Mouse (Mus musculus): ENCODE measurements around the gene Mrpl55. TPM values are rescaled to one million over a fixed set of nuclear protein-coding genes. Genes with fewer than 3 reads are reported as not detected.
A peak's percentile ranks its signal among the peaks of the same experiment; 100 is the strongest.

Gene Mrpl55
- 75.7 and 78.9 TPM in 2 replicates for polyA plus RNA-seq (2015; fragmentation: Nextera tagmentation; extraction: Ambion mirVana)

DNA sequence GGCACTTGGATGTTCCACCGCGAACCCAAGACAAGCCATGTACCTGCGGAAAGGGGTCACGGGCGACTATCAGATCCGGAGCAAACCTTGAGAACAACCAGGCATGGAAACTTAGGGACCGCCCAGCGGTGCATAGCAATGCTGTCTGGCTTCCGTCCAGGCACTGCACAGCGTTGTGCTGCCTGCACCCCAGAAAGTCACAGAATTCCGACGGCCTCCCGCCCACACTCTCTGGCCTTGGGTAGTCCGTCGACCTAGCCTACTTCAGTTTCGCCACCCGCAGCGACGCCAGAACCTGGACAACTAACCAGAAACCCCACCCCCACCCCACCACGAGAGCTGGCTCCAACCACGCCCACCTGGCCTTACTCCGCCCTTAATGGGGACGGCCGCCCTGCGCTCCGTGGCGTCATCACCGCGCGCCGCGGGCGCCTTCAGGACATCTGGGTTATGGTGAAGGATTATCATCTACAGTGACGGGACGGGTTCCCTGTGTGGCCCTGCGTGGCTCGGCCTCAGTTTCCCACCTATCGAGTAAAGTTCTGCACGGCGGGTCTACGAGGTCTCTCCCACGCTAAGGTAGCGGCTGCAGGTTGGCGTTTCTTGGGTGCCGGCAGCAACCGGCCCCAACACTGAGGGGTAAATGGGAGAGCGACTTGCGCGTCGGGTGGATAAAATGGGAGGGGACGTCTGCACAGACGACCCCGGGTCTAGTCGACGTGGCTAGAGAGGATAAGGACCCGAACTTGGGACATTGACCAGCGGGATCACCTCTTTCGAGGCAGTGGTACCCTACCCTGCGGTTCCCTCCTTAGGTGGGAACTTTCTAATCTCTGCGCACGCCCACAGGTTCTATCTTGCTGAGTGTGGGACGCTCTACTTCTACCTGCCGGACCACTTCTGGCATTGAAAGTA, at the start of gene Mrpl55:
TSS of gene Mrpl55 (plus strand) at position 406 of the 915 bp plus-strand sequence.
- under 1% methylated on average over 63 of the region's 63 CpGs for WGBS
- H3K4me1 ChIP-seq = peaks cover 18% of the 10 kb centered on the region
- ATAC-seq (ENCODE audit: insufficient number of reproducible peaks, low FRiP score, low TSS enrichment, low read depth) = peak; percentile 85
- H3K4me3 ChIP-seq = peak within 1 kb of the TSS; percentile 88
- H3K27me3 ChIP-seq = no peaks in the 10 kb centered on the region
- peak within 1 kb of the TSS; percentile 87 for H3K27ac ChIP-seq
- peaks cover 52% of the 10 kb centered on the region for H3K36me3 ChIP-seq
- H3K4me2 ChIP-seq = peak within 1 kb of the TSS; percentile 81
- no peaks in the 10 kb centered on the region for H3K9me3 ChIP-seq
- peak within 1 kb of the TSS; percentile 78 for H3K9ac ChIP-seq

DNA sequence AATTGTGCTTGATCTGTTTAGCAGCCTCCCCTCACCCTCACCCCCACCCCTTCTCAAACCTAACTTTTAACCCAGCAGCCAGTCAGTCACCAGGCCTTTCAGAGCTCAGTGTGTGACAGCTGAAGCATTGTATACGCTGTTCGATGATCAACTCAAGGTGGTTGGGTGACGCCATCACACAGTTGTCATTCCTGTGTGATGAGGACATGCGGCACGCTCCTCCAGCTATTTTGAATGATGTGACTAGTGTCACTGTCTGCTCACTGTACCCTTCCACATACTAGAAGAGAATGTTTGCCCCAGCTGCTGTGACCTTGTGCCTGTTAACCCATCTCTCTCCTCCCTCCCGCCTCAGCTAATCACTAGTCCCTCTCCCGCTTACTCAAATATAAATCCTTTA, 48.1 kb upstream of the Mrpl55 start:
- H3K9ac ChIP-seq = no peak overlapping the region
- no peaks in the 10 kb centered on the region for H3K27me3 ChIP-seq
- ATAC-seq (ENCODE audit: insufficient number of reproducible peaks, low FRiP score, low TSS enrichment, low read depth) = no peak
- 82% methylated on average over 7 of the region's 7 CpGs for WGBS
- no peaks in the 10 kb centered on the region for H3K9me3 ChIP-seq
- H3K4me2 ChIP-seq = no peak overlapping the region
- no peaks in the 10 kb centered on the region for H3K4me1 ChIP-seq
- H3K4me3 ChIP-seq = no peak overlapping the region
- peaks cover 30% of the 10 kb centered on the region for H3K36me3 ChIP-seq
- no peak overlapping the region for H3K27ac ChIP-seq

DNA sequence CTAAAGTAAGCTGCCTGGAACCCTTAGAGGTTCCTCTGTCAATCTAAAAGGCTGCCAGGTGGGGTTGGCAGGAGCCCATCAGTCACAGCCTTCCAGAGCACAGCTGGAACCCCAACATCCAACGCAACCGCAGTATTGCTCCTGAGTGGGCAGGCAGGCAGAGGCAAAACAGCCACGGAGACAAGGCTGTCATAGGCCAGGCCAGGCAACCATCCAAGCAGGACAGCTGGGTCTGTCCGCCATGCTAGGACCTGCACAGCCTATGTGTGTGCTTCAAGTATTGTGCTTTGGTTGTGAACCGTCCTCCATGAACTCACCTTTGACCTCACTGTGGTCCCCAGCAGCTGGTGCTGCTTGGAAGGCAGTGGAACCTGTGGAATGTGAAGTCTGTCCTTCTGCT, 46.4 kb upstream of the Mrpl55 start:
- Histone ChIP-seq H3K27me3 (no peaks in the 10 kb centered on the region), H3K9ac (no peak overlapping the region), H3K27ac (no peak overlapping the region), H3K36me3 (peaks cover 30% of the 10 kb centered on the region), H3K4me1 (no peaks in the 10 kb centered on the region), H3K9me3 (no peaks in the 10 kb centered on the region), H3K4me3 (no peak overlapping the region), H3K4me2 (no peak overlapping the region)
- WGBS = 86% methylated on average over 5 of the region's 5 CpGs
- ATAC-seq (ENCODE audit: insufficient number of reproducible peaks, low FRiP score, low TSS enrichment, low read depth) = no peak

DNA sequence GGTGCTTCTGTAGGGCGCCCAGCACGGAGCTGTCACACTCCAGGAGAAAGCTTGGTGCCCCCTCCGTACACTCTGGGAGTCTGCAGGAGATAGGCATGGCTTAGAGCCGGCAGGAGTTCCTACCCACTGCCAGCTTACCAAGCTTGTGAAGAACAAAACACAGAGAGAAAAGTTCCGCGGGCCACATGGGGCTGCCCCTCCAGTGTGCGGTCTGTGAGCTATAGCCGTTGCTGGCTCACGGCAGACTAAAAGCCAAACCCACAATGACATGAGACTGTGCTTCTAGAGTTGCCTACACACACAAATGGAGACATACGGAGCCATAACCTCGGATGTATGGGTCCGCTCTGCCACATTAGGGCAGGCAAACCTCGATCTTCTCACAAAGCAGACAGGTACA, 43.2 kb upstream of the Mrpl55 start:
- 89% methylated on average over 13 of the region's 13 CpGs for WGBS
- peaks cover 30% of the 10 kb centered on the region for H3K36me3 ChIP-seq
- peaks cover 9% of the 10 kb centered on the region for H3K4me1 ChIP-seq
- H3K27ac ChIP-seq = no peak overlapping the region
- no peak overlapping the region for H3K4me3 ChIP-seq
- no peak overlapping the region for H3K4me2 ChIP-seq
- no peak for ATAC-seq (ENCODE audit: insufficient number of reproducible peaks, low FRiP score, low TSS enrichment, low read depth)
- H3K9ac ChIP-seq = no peak overlapping the region
- no peaks in the 10 kb centered on the region for H3K9me3 ChIP-seq
- no peaks in the 10 kb centered on the region for H3K27me3 ChIP-seq

DNA sequence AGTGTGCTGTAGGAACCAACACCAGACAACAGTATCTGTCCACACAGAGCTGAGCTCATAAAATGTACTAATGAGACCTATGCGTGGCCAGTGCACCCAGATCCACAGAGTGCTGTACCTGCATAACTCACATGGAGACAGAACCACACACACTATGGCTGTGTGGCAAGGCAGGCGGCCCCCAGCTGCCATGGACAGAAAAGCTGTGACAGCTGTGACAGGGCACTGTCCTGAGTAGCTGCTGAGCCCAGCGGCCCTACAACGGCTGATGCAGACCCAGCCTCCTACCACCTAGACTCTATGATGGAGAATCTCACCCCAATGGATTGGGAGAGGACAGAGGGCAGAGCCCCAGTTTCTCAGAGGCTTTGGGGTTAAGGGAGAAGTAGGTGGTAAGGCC, 42.7 kb upstream of the Mrpl55 start:
- no peak overlapping the region for H3K27ac ChIP-seq
- H3K4me3 ChIP-seq = no peak overlapping the region
- no peaks in the 10 kb centered on the region for H3K27me3 ChIP-seq
- WGBS = 79% methylated on average over 4 of the region's 4 CpGs
- no peak overlapping the region for H3K4me2 ChIP-seq
- H3K9ac ChIP-seq = no peak overlapping the region
- no peaks in the 10 kb centered on the region for H3K9me3 ChIP-seq
- ATAC-seq (ENCODE audit: insufficient number of reproducible peaks, low FRiP score, low TSS enrichment, low read depth) = no peak
- H3K4me1 ChIP-seq = peaks cover 9% of the 10 kb centered on the region
- peaks cover 30% of the 10 kb centered on the region for H3K36me3 ChIP-seq

DNA sequence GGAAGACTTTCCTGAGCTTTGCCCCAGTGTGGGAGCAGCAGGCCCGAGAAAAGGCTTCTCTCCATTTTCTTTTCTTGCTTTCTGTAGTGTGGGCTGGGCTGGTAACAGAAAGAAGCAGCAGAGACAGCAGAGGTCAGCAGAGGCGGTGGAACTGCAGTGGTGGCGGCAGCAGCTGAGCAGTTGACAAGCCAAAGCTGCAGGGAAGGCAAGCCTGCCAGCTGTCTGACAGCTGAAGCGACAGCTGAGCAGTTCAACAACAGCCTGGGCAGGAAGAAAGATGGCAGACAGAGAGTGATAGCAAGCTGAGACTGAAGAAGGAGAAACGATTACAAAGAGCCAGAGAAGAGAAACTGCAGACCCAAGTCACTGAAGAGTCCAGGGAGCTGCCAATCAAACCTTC, 40.9 kb upstream of the Mrpl55 start:
- H3K4me1 ChIP-seq = peaks cover 9% of the 10 kb centered on the region
- no peaks in the 10 kb centered on the region for H3K27me3 ChIP-seq
- WGBS = 73% methylated on average over 5 of the region's 5 CpGs
- peaks cover 22% of the 10 kb centered on the region for H3K36me3 ChIP-seq
- 0 out of 2 replicates have a peak overlapping the region, but pooled peaks have one; percentile 27 for H3K27ac ChIP-seq
- no peak for ATAC-seq (ENCODE audit: insufficient number of reproducible peaks, low FRiP score, low TSS enrichment, low read depth)
- no peak overlapping the region for H3K9ac ChIP-seq
- no peaks in the 10 kb centered on the region for H3K9me3 ChIP-seq
- no peak overlapping the region for H3K4me3 ChIP-seq
- H3K4me2 ChIP-seq = no peak overlapping the region

DNA sequence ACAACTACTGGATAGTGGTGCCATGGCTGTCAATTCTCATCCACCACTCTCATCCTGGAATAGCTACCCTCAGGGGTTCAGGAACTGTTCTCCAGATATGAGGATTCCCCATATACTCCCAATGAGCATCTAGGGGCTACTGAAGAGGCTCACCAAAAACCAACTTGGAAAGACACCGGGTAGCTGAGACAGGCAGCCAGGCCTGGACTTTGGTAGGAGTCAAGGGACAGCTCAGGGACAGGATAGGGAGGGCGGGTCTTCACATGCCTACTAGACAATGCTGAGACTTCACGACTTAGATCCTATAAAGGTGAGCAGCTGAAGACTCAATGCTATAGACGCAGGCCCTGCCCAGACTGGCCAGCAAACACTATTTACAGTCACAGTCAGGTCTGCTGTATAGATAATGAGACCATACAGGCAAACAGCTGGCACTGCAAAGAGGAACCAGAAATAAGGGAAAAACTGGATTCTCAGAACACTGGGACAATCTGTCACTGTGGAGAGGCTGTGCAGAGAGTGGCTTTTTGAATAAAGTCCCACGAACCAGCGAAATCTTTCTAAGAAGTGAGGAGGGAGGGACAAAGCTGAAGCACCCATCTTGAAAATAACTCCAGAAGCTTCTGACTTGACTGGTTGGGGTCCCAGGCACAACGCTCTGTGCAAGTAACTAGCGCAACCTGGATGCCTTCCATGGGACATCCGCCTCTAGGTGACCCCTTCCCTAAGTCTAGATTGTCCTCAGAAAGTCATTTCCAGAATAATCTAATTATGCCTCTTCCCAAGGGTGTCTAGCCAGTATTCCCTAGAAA, 39.6 kb upstream of the Mrpl55 start:
- peak overlapping the region; percentile 11; the same call in 1 of the 2 replicates for H3K9ac ChIP-seq
- ATAC-seq (ENCODE audit: insufficient number of reproducible peaks, low FRiP score, low TSS enrichment, low read depth) = no peak
- H3K4me1 ChIP-seq = peaks cover 9% of the 10 kb centered on the region
- H3K4me2 ChIP-seq = peak overlapping the region; percentile 68
- H3K9me3 ChIP-seq = no peaks in the 10 kb centered on the region
- peak overlapping the region; percentile 99 for H3K27ac ChIP-seq
- peak overlapping the region; percentile 66 for H3K4me3 ChIP-seq
- 56% methylated on average over 9 of the region's 9 CpGs for WGBS
- no peaks in the 10 kb centered on the region for H3K27me3 ChIP-seq
- peaks cover 11% of the 10 kb centered on the region for H3K36me3 ChIP-seq

DNA sequence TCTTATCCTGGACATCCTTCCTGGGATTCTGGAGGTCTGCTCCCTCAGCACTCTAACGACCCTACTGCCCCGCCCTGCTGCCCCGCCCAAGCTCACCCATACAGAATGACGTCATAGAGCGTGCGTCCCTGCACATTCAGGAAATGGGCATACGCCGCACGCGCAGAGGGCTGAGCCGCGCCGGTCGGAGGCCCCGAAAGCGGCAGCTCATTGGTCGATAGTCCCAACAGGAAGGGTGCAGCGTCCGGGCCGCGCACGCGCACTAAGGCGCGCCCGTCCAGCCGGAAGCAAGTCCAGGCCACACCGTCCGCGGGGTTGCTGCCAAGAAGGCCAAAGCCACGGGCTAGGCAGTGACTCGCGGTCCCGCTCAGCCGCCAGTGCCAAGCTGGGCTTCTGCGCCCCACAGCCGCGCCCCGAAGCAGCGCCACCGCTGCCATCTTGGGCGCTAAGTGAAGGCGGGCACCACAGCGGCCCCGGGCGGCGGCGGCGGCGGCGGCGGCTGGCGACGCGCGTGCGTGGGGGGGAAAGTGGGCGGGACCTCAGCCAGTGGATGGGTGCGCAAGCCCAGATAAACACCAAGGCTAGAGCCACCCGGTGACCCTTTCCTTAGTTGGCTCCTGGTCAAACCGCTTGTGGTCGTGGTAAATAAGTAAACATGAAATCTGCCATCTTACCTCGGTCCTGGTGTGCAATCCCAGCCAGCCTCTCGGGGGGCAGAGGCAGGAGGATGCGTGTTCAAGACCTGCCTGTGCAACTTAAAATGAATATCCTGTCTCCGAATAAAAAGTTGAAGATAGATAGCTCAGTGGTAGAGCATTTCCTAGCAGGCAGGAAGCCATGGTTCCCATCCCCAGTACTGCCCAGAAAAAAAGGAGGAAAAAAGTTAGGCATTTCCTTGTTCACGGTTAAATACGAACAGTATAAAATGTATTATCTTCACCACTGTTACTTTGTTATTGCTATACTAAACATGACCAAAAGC, 38.7 kb upstream of the Mrpl55 start, which contains the start of gene Iba57:
TSS of gene Iba57 (minus strand) at position 485 of the 982 bp plus-strand sequence.
- Histone ChIP-seq H3K27ac (peak within 1 kb of the TSS; percentile 99), H3K9ac (peak within 1 kb of the TSS; percentile 79), H3K4me3 (peak within 1 kb of the TSS; percentile 66), H3K27me3 (no peaks in the 10 kb centered on the region), H3K4me2 (peak within 1 kb of the TSS; percentile 68), H3K9me3 (no peaks in the 10 kb centered on the region), H3K36me3 (peaks cover 2% of the 10 kb centered on the region), H3K4me1 (peaks cover 9% of the 10 kb centered on the region)
- 2% methylated on average over 68 of the region's 68 CpGs for WGBS
- peak; percentile 97 for ATAC-seq (ENCODE audit: insufficient number of reproducible peaks, low FRiP score, low TSS enrichment, low read depth)

DNA sequence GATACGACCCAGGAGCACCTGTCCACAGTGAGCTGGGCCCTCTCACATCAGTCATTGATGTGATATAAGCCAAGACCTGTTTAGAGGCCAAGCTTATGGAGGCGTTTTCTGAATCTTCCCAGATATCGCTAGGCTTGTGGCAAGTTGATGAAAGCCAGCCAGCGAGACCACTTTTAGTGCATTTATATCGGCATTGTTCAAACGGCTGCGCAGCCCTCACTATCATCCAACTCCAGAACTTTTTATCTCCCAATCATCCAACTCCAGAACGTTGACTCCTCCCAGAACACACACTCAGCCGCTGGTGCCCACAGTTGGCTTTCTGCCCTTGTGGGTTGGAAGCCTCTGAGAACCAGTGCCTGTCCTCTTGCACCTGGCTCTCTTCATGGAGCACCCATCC, 37.9 kb upstream of the Mrpl55 start:
- no peak for ATAC-seq (ENCODE audit: insufficient number of reproducible peaks, low FRiP score, low TSS enrichment, low read depth)
- WGBS = 86% methylated on average over 9 of the region's 9 CpGs
- Histone ChIP-seq H3K4me3 (no peak overlapping the region), H3K9me3 (no peaks in the 10 kb centered on the region), H3K27ac (peak overlapping the region; percentile 99; the same call in 1 of the 2 replicates), H3K4me1 (peaks cover 9% of the 10 kb centered on the region), H3K4me2 (peak overlapping the region; percentile 68; the same call in 1 of the 2 replicates), H3K36me3 (no peaks in the 10 kb centered on the region), H3K9ac (no peak overlapping the region), H3K27me3 (no peaks in the 10 kb centered on the region)

DNA sequence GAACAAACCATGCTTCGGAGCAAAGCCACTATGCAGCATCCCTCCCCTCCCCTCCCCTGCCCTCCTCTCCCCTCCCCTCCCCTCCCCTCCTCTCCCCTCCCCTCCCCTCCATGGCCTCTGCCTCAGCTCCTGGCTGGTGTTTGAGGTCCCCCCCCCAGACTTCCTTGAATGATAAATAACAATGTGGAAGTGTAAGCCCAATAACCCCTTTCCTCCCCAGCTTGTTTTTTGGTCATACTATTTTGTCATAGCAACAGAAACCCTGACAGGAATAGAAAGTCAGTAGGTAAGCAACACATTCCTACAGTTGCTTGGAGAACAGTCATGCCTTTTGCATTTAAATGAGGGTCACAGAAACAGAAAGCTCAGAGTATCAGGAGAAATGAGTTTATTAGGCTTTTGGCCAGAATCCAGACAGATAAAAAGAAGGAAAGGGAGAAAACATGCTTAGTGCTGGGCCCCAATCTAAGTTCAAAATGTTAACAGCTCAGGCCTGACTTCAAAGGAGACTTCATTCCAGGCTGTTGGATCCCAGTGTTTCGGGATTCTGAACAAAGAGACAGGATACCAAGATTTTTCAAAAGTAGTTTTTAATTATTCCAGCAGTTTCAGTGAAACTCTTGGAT, 36.6 kb upstream of the Mrpl55 start:
- H3K9me3 ChIP-seq = no peaks in the 10 kb centered on the region
- H3K4me3 ChIP-seq = no peak overlapping the region
- H3K4me2 ChIP-seq = no peak overlapping the region
- no peak overlapping the region for H3K27ac ChIP-seq
- no peak overlapping the region for H3K9ac ChIP-seq
- H3K27me3 ChIP-seq = no peaks in the 10 kb centered on the region
- H3K4me1 ChIP-seq = peaks cover 9% of the 10 kb centered on the region
- 60% methylated on average over 2 of the region's 2 CpGs for WGBS
- ATAC-seq (ENCODE audit: insufficient number of reproducible peaks, low FRiP score, low TSS enrichment, low read depth) = no peak
- no peaks in the 10 kb centered on the region for H3K36me3 ChIP-seq

DNA sequence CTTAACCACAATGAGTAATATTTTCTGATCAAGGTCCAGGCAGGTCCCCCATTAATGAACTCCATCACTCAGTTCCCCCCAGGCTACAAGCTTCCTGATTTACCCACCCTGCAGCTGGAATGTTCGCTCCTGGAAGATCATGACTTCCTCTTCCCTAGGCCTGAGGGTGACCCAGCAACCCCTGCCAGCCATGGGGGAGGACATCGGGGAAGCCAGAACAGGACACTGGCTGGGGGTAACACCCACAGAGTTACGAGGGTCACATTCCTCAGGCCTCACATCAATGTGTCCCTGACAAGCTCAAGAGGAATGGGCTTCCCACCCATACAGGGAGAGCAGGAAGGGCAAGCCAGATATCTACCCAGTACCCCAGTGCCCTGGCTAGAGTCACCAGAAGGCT, 32.5 kb upstream of the Mrpl55 start:
- Histone ChIP-seq H3K9ac (no peak overlapping the region), H3K9me3 (no peaks in the 10 kb centered on the region), H3K4me3 (no peak overlapping the region), H3K4me2 (no peak overlapping the region), H3K4me1 (no peaks in the 10 kb centered on the region), H3K36me3 (no peaks in the 10 kb centered on the region), H3K27ac (no peak overlapping the region), H3K27me3 (peaks cover 14% of the 10 kb centered on the region)
- WGBS = 47% methylated on average over 3 of the region's 3 CpGs
- no peak for ATAC-seq (ENCODE audit: insufficient number of reproducible peaks, low FRiP score, low TSS enrichment, low read depth)

Data from limb, embryonic 15.5 days (tissue).